Comparison of ENCODE assay signal across 8 mouse cellular contexts in the genomic region with DNA sequence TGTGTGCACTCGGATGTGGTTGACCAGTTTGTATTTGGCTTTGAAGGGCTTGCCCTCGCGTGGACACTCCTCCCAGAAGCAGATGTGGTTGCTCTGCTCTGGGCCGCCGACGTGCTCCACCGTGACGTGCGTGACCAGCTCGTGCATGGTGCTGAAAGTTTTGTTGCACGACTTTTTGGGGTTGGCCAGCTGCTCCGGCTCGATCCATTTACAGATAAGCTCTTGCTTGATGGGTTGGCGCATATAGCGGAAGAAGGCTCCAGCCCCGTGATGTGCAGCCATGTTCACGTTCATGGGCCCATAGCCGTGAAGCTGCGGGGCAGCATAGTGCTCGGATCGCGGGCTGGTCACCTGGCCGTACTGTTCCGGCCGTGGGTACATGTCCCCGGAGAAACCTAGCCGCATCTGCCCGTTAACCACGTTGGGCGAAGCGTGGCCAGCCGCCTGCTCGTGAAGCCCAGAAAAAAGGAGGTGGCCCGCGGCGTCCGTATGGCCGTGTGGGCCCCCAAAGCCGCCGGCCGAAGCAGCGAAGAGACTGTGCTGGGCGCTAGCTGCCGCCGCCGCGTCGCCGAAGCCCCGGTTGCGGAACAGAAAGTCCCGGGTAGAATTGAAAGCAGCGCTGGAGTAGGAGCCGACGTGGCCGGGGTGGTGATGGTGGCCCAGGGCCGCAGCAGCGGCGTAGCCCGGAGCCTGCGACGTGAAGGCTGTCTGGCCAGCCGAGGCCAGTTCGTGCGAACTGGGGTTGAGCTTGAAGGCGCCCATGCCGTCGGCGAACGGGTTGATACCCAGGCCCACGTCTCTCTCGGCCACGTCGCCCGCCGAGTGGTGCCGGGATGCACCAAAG. TPM values are rescaled to one million over a fixed set of nuclear protein-coding genes. Genes with fewer than 3 reads are reported as not detected.
A peak's percentile ranks its signal among the peaks of the same experiment; 100 is the strongest.
DNase-seq lines count a peak whose midpoint lies in the region; ATAC-seq and TF ChIP-seq lines count a peak whose summit lies in the region.

No protein-coding gene starts in this region.

- no peak overlapping the region for H3K9ac ChIP-seq in heart, embryonic 15.5 days
- peak overlapping the region; percentile 70 for H3K9ac ChIP-seq in forebrain, embryonic 16.5 days (replicated peaks; ENCODE audit: low read depth, low read length)
- H3K9ac ChIP-seq in liver, postnatal 0 days (replicated peaks): no peak overlapping the region
- no peak overlapping the region for H3K9ac ChIP-seq in stomach, postnatal 0 days (ENCODE audit: low read length)

- WGBS in heart, embryonic 15.5 days: under 1% methylated on average over 77 of the region's 77 CpGs
- WGBS in forebrain, embryonic 16.5 days: under 1% methylated on average over 77 of the region's 77 CpGs
- 1% methylated on average over 77 of the region's 77 CpGs for whole genome bisulfite sequencing in liver, postnatal 0 days (ENCODE audit: insufficient replicate concordance)
- under 1% methylated on average over 74 of the region's 77 CpGs for WGBS in stomach, postnatal 0 days

- no peak overlapping the region for H3K27ac ChIP-seq in heart, embryonic 15.5 days
- peak overlapping the region; percentile 84 for H3K27ac ChIP-seq in forebrain, embryonic 16.5 days (ENCODE audit: low read length)
- no peak overlapping the region for H3K27ac ChIP-seq in liver, postnatal 0 days (ENCODE audit: low read depth)
- H3K27ac ChIP-seq in stomach, postnatal 0 days (replicated peaks): no peak overlapping the region

- H3K4me1 ChIP-seq in heart, embryonic 15.5 days (replicated peaks): peaks cover 26% of the 10 kb centered on the region
- H3K4me1 ChIP-seq in forebrain, embryonic 16.5 days (replicated peaks; ENCODE audit: control insufficient read depth, insufficient read depth, low read length): peaks cover 28% of the 10 kb centered on the region
- peaks cover 8% of the 10 kb centered on the region; the same call in 1 of the 2 replicates for H3K4me1 ChIP-seq in liver, postnatal 0 days (ENCODE audit: insufficient read depth)
- H3K4me1 ChIP-seq in stomach, postnatal 0 days (replicated peaks; ENCODE audit: control insufficient read depth, insufficient read depth): no peaks in the 10 kb centered on the region; the same call in 1 of the 2 replicates

- no peak for TF ChIP-seq CTCF in liver, postnatal 0 days (IDR thresholded peaks at IDR 0.05; ENCODE audit: low read depth)
- TF ChIP-seq CTCF in stomach, postnatal 0 days (IDR thresholded peaks at IDR 0.05; ENCODE audit: low read depth): no peak

- intact Hi-C loops in heart, postnatal 14 days (cut with DNase I): no loop called here

- no peak for DNase-seq in heart, postnatal 14 days
- peak; percentile 66 for DNase-seq in cerebellum, adult 11-12 months
- DNase-seq in liver, postnatal 0 days: no peak
- DNase-seq in stomach, postnatal 0 days (ENCODE audit: low spot score): no peak
- DNase-seq in adrenal gland, postnatal 10 days: no peak
- no peak for DNase-seq in kidney, postnatal 10 days

- peak; percentile 40; the same call in 1 of the 2 replicates for ATAC-seq in heart, embryonic 15.5 days (replicated peaks; ENCODE audit: insufficient number of reproducible peaks, insufficient read depth, low FRiP score, low read depth)
- peak; percentile 27 for ATAC-seq in forebrain, embryonic 16.5 days
- peak; percentile 35; the same call in 1 of the 2 replicates for ATAC-seq in liver, postnatal 0 days
- ATAC-seq in stomach, postnatal 0 days (ENCODE audit: low FRiP score, low TSS enrichment): 0 out of 2 replicates have a peak, but pooled peaks have one; percentile 32

- H3K9me3 ChIP-seq in heart, embryonic 15.5 days (replicated peaks): no peaks in the 10 kb centered on the region
- H3K9me3 ChIP-seq in forebrain, embryonic 16.5 days (ENCODE audit: control insufficient read depth, low read length): no peaks in the 10 kb centered on the region
- H3K9me3 ChIP-seq in liver, postnatal 0 days (ENCODE audit: low read length): no peaks in the 10 kb centered on the region
- no peaks in the 10 kb centered on the region for H3K9me3 ChIP-seq in stomach, postnatal 0 days (ENCODE audit: control insufficient read depth, low read length)

- peak overlapping the region; percentile 41 for H3K4me3 ChIP-seq in heart, embryonic 15.5 days
- peak overlapping the region; percentile 53 for H3K4me3 ChIP-seq in forebrain, embryonic 16.5 days (replicated peaks; ENCODE audit: low read length)
- peak overlapping the region; percentile 43 for H3K4me3 ChIP-seq in liver, postnatal 0 days (ENCODE audit: low read depth, low read length)
- peak overlapping the region; percentile 37 for H3K4me3 ChIP-seq in stomach, postnatal 0 days (ENCODE audit: low read depth, low read length)

- peaks cover 93% of the 10 kb centered on the region for H3K27me3 ChIP-seq in heart, embryonic 15.5 days
- H3K27me3 ChIP-seq in forebrain, embryonic 16.5 days (replicated peaks; ENCODE audit: control insufficient read depth, insufficient read depth, low read length): peaks cover 22% of the 10 kb centered on the region
- H3K27me3 ChIP-seq in liver, postnatal 0 days (ENCODE audit: insufficient read depth, low read length): peaks cover 95% of the 10 kb centered on the region
- peaks cover 30% of the 10 kb centered on the region for H3K27me3 ChIP-seq in stomach, postnatal 0 days (ENCODE audit: control insufficient read depth, insufficient read depth, low read length)

- TF ChIP-seq EP300 in liver, postnatal 0 days (IDR thresholded peaks at IDR 0.05; ENCODE audit: low read depth): no peak
- no peak for TF ChIP-seq EP300 in stomach, postnatal 0 days (optimal IDR thresholded peaks at IDR 0.05)

- H3K36me3 ChIP-seq in heart, embryonic 15.5 days: no peaks in the 10 kb centered on the region
- H3K36me3 ChIP-seq in forebrain, embryonic 16.5 days (ENCODE audit: control insufficient read depth, insufficient read depth): no peaks in the 10 kb centered on the region
- H3K36me3 ChIP-seq in liver, postnatal 0 days (replicated peaks; ENCODE audit: insufficient read depth, low read length): no peaks in the 10 kb centered on the region
- H3K36me3 ChIP-seq in stomach, postnatal 0 days (ENCODE audit: control insufficient read depth, insufficient read depth, low read length): no peaks in the 10 kb centered on the region

- H3K4me2 ChIP-seq in heart, embryonic 15.5 days: peak overlapping the region; percentile 56
- H3K4me2 ChIP-seq in forebrain, embryonic 16.5 days (ENCODE audit: low read length): peak overlapping the region; percentile 52
- H3K4me2 ChIP-seq in liver, postnatal 0 days (ENCODE audit: low read depth, low read length): peak overlapping the region; percentile 61
- peak overlapping the region; percentile 52 for H3K4me2 ChIP-seq in stomach, postnatal 0 days (replicated peaks; ENCODE audit: low read depth)

RNA-seq across cellular contexts. Expression of gene Zic1, which starts 1.3 kb away (rescaled TPM):
- polyA plus RNA-seq in heart, embryonic 15.5 days (2015; fragmentation: Nextera tagmentation; extraction: Ambion mirVana): 0.11 and 0.13 TPM in 2 replicates
- not detected for total RNA-seq in heart, postnatal 14 days (2021)
- polyA plus RNA-seq in forebrain, embryonic 16.5 days (2015; fragmentation: Nextera tagmentation; extraction: Ambion mirVana): 4.5 and 8.0 TPM in 2 replicates
- not detected in 2 replicates for polyA plus RNA-seq in liver, postnatal 0 days (2015; fragmentation: Nextera tagmentation; extraction: Ambion mirVana)
- polyA plus RNA-seq in stomach, postnatal 0 days (2015; fragmentation: Nextera tagmentation; extraction: Ambion mirVana): not detected in 2 replicates
- under 1 TPM; 0.18 to 0.51 TPM for total RNA-seq in adrenal gland, postnatal 10 days (2021)

RNA-seq across cellular contexts. Expression of gene Zic4, which starts 2.1 kb away (rescaled TPM):
- polyA plus RNA-seq in heart, embryonic 15.5 days (2015; fragmentation: Nextera tagmentation; extraction: Ambion mirVana): 0.10 TPM in 1 of 2 replicates, not detected in the other
- total RNA-seq in heart, postnatal 14 days (2021): not detected
- 28.3 and 47.6 TPM in 2 replicates for polyA plus RNA-seq in forebrain, embryonic 16.5 days (2015; fragmentation: Nextera tagmentation; extraction: Ambion mirVana)
- not detected in 2 replicates for polyA plus RNA-seq in liver, postnatal 0 days (2015; fragmentation: Nextera tagmentation; extraction: Ambion mirVana)
- polyA plus RNA-seq in stomach, postnatal 0 days (2015; fragmentation: Nextera tagmentation; extraction: Ambion mirVana): not detected in 2 replicates
- not detected for total RNA-seq in adrenal gland, postnatal 10 days (2021)

Comparison
In these comparisons a context has a peak if more than half of its experiments do, and no peak if none do; other contexts are left out.
1. RNA of gene Zic4, which starts 2.1 kb away (polyA plus RNA-seq): 28.3 to 47.6 TPM in forebrain, embryonic 16.5 days; 0.10 TPM in heart, embryonic 15.5 days, not detected in liver, postnatal 0 days and not detected in stomach, postnatal 0 days; every median in the first group is over 10 times any median in the second.
2. Peak in every context shown above with its lines, with median percentiles within 50 percentile points of each other: ATAC-seq, H3K4me2 ChIP-seq and H3K4me3 ChIP-seq.